Mouse (Mus musculus): ENCODE measurements around the gene Gm973.

- no peak for TF ChIP-seq CTCF (IDR thresholded peaks at IDR 0.05; ENCODE audit: low read depth, low read length)
- no peak for TF ChIP-seq POLR2A (IDR thresholded peaks at IDR 0.05; ENCODE audit: borderline replicate concordance, low read depth, low read length)
Measured at GRCm38 (mm10) chr1:59568283-59568682, 52.2 kb downstream of the Gm973 start.

All from bone marrow macrophage, adult 2 months (primary cell).